ENCODE assay signal across 19 mouse cellular contexts in genomic region chr12:71337025-71337582, GRCm38 (mm10). TPM values are rescaled to one million over a fixed set of nuclear protein-coding genes. Genes with fewer than 3 reads are reported as not detected.
DNase-seq lines count a peak whose midpoint lies in the region; ATAC-seq lines count a peak whose summit lies in the region.
"Had no signal": no experiment of that assay in that cellular context is flagged by ENCODE, and none has a peak within 500 bp of the region (broad histone marks: within the 10 kb centered on the region; RNA-seq: fewer than 3 reads in every experiment).

No protein-coding gene starts in this region.

- H3K9ac ChIP-seq in hindbrain, embryonic 11.5 days (ENCODE audit: low read depth, low read length) = no peak overlapping the region
- H3K9ac ChIP-seq in hindbrain, embryonic 12.5 days = no peak overlapping the region
- H3K9ac ChIP-seq: embryonic facial prominence, embryonic 15.5 days; limb, embryonic 15.5 days; liver, postnatal 0 days had no signal

- intact Hi-C loops in heart, postnatal 10 days (cut with DNase I) = no loop called here

- 0 out of 2 replicates have a peak, but pooled peaks cover 4% of the 10 kb centered on the region for H3K4me1 ChIP-seq in hindbrain, embryonic 11.5 days (replicated peaks; ENCODE audit: control insufficient read depth, insufficient read depth, low read length)
- H3K4me1 ChIP-seq in hindbrain, embryonic 12.5 days = peaks cover 37% of the 10 kb centered on the region
- peaks cover 55% of the 10 kb centered on the region for H3K4me1 ChIP-seq in heart, embryonic 10.5 days

- DNase-seq in hindbrain, embryonic 11.5 days (ENCODE audit: low spot score) = no peak
- peak; percentile 66 for DNase-seq in brain, adult 2 months (ENCODE audit: low read depth, low spot score)
- no peak for DNase-seq in heart, embryonic 10.5 days (ENCODE audit: low spot score)
- peak; percentile 18 to 26 for DNase-seq in heart, postnatal 10 days
- DNase-seq in cerebellum, adult 9-11 months = no peak
- DNase-seq: adrenal gland, postnatal 10 days; cerebellum, adult 9-10 months; gastrocnemius, postnatal 36 days; kidney, postnatal 4 days; liver, postnatal 0 days; retina, postnatal 1 day; right cerebral cortex, postnatal 4 days; thymus, postnatal 14 days had no signal

- WGBS in hindbrain, embryonic 11.5 days = 56% methylated on average over 11 of the region's 11 CpGs
- WGBS in hindbrain, embryonic 12.5 days = 57% methylated on average over 11 of the region's 11 CpGs
- WGBS in heart, embryonic 10.5 days = 20% methylated on average over 11 of the region's 11 CpGs

- H3K9me3 ChIP-seq in hindbrain, embryonic 11.5 days (ENCODE audit: control insufficient read depth, low read length) = no peaks in the 10 kb centered on the region
- H3K9me3 ChIP-seq in hindbrain, embryonic 12.5 days (replicated peaks) = no peaks in the 10 kb centered on the region
- H3K9me3 ChIP-seq in heart, embryonic 10.5 days = no peaks in the 10 kb centered on the region
- H3K9me3 ChIP-seq: embryonic facial prominence, embryonic 15.5 days; limb, embryonic 15.5 days had no signal

- ATAC-seq in hindbrain, embryonic 11.5 days (ENCODE audit: low FRiP score) = no peak
- no peak for ATAC-seq in hindbrain, embryonic 12.5 days (ENCODE audit: low FRiP score)
- ATAC-seq in frontal cortex, adult (ENCODE audit: low TSS enrichment) = no peak
- ATAC-seq: liver, postnatal 0 days had no signal

- H3K36me3 ChIP-seq in hindbrain, embryonic 11.5 days (ENCODE audit: control insufficient read depth, insufficient read depth, low read length) = no peaks in the 10 kb centered on the region
- no peaks in the 10 kb centered on the region for H3K36me3 ChIP-seq in hindbrain, embryonic 12.5 days
- H3K36me3 ChIP-seq in heart, embryonic 10.5 days = no peaks in the 10 kb centered on the region
- H3K36me3 ChIP-seq: embryonic facial prominence, embryonic 15.5 days; limb, embryonic 15.5 days had no signal

- H3K27me3 ChIP-seq in hindbrain, embryonic 11.5 days (ENCODE audit: control insufficient read depth, insufficient read depth, low read length) = no peaks in the 10 kb centered on the region
- no peaks in the 10 kb centered on the region for H3K27me3 ChIP-seq in hindbrain, embryonic 12.5 days
- no peaks in the 10 kb centered on the region for H3K27me3 ChIP-seq in heart, embryonic 10.5 days (ENCODE audit: insufficient read depth, poor library complexity, severe bottlenecking)
- H3K27me3 ChIP-seq: embryonic facial prominence, embryonic 15.5 days had no signal

- H3K4me2 ChIP-seq in hindbrain, embryonic 11.5 days (replicated peaks; ENCODE audit: low read depth, low read length) = no peak overlapping the region
- no peak overlapping the region for H3K4me2 ChIP-seq in hindbrain, embryonic 12.5 days (replicated peaks)
- H3K4me2 ChIP-seq: embryonic facial prominence, embryonic 15.5 days; limb, embryonic 15.5 days; midbrain, embryonic 11.5 days had no signal

- H3K27ac ChIP-seq in hindbrain, embryonic 11.5 days (ENCODE audit: low read depth, low read length) = 0 out of 2 replicates have a peak overlapping the region, but pooled peaks have one; percentile 34
- no peak overlapping the region for H3K27ac ChIP-seq in hindbrain, embryonic 12.5 days
- H3K27ac ChIP-seq in heart, embryonic 10.5 days = peak overlapping the region; percentile 69
- H3K27ac ChIP-seq: embryonic facial prominence, embryonic 15.5 days; limb, embryonic 15.5 days had no signal

- no peak overlapping the region for H3K4me3 ChIP-seq in hindbrain, embryonic 11.5 days (ENCODE audit: low read depth, low read length)
- no peak overlapping the region for H3K4me3 ChIP-seq in hindbrain, embryonic 12.5 days
- 0 out of 2 replicates have a peak overlapping the region, but pooled peaks have one; percentile 15 for H3K4me3 ChIP-seq in heart, embryonic 10.5 days
- H3K4me3 ChIP-seq: embryonic facial prominence, embryonic 15.5 days; limb, embryonic 15.5 days had no signal

RNA-seq across cellular contexts. Expression of gene Dact1, which starts 27.4 kb away (rescaled TPM):
- polyA plus RNA-seq in hindbrain, embryonic 11.5 days (2014; fragmentation: Nextera tagmentation; extraction: Ambion mirVana) = 15.3 and 17.5 TPM in 2 replicates
- 50.6 and 53.0 TPM in 2 replicates for polyA plus RNA-seq in hindbrain, embryonic 12.5 days (2016; fragmentation: Nextera tagmentation; extraction: Ambion mirVana)
- polyA plus RNA-seq in heart, embryonic 10.5 days (2016; fragmentation: Nextera tagmentation; extraction: Ambion mirVana) = 9.4 and 25.3 TPM in 2 replicates
- total RNA-seq in heart, postnatal 10 days (2021) = 10 to 100 TPM; 14.7 to 18.0 TPM
- total RNA-seq: neutrophil, adult 5-6 weeks had no signal

Comparison
In these comparisons a context has a peak if more than half of its experiments do, and no peak if none do; other contexts are left out.
1. DNase-seq: peak in brain, adult 2 months (single experiment) and heart, postnatal 10 days (2 of 2); none in hindbrain, embryonic 11.5 days (single experiment), heart, embryonic 10.5 days (single experiment) and cerebellum, adult 9-11 months (single experiment).